Comparison of ENCODE assay signal across 29 mouse cellular contexts in genomic region chr7:139990864-139991394, GRCm38 (mm10). TPM values are rescaled to one million over a fixed set of nuclear protein-coding genes. Genes with fewer than 3 reads are reported as not detected.
DNase-seq lines count a peak whose midpoint lies in the region; ATAC-seq lines count a peak whose summit lies in the region.
"Had no signal": no experiment of that assay in that cellular context is flagged by ENCODE, and none has a peak within 500 bp of the region (broad histone marks: within the 10 kb centered on the region; RNA-seq: fewer than 3 reads in every experiment).

No protein-coding gene starts in this region.

- ATAC-seq in limb, embryonic 13.5 days (ENCODE audit: low FRiP score, low read depth): no peak
- ATAC-seq in megakaryocyte progenitor cell, adult 5-6 weeks (replicated peaks; ENCODE audit: poor library complexity): 0 out of 2 replicates have a peak, but pooled peaks have one; percentile 8
- ATAC-seq: CD4-positive, CD25-positive, alpha-beta regulatory T cell, adult 4 months; midbrain, embryonic 15.5 days had no signal

- H3K27me3 ChIP-seq in limb, embryonic 13.5 days: no peaks in the 10 kb centered on the region
- H3K27me3 ChIP-seq in limb, embryonic 10.5 days (ENCODE audit: low read depth, poor library complexity, severe bottlenecking): no peaks in the 10 kb centered on the region
- H3K27me3 ChIP-seq: embryonic facial prominence, embryonic 15.5 days; hindbrain, embryonic 15.5 days; midbrain, embryonic 15.5 days; stomach, embryonic 15.5 days had no signal

- no peak overlapping the region for H3K4me2 ChIP-seq in limb, embryonic 13.5 days (replicated peaks)
- H3K4me2 ChIP-seq: embryonic facial prominence, embryonic 15.5 days; heart, embryonic 13.5 days; hindbrain, embryonic 15.5 days; liver, embryonic 11.5 days; midbrain, embryonic 15.5 days; stomach, embryonic 15.5 days had no signal

- H3K4me3 ChIP-seq in limb, embryonic 13.5 days: no peak overlapping the region
- H3K4me3 ChIP-seq in limb, embryonic 10.5 days: no peak overlapping the region
- H3K4me3 ChIP-seq: embryonic facial prominence, embryonic 15.5 days; heart, embryonic 13.5 days; hindbrain, embryonic 15.5 days; layer of hippocampus, adult 2 months; midbrain, embryonic 15.5 days; myocyte; stomach, embryonic 15.5 days had no signal

- 0 out of 2 replicates have a peak overlapping the region, but pooled peaks have one; percentile 1 for H3K27ac ChIP-seq in limb, embryonic 13.5 days
- H3K27ac ChIP-seq in limb, embryonic 10.5 days: no peak overlapping the region
- H3K27ac ChIP-seq: embryonic facial prominence, embryonic 15.5 days; heart, embryonic 13.5 days; hindbrain, embryonic 15.5 days; layer of hippocampus, adult 2 months; midbrain, embryonic 15.5 days; stomach, embryonic 15.5 days had no signal

- H3K9ac ChIP-seq in limb, embryonic 13.5 days: no peak overlapping the region
- H3K9ac ChIP-seq: embryonic facial prominence, embryonic 15.5 days; heart, embryonic 13.5 days; hindbrain, embryonic 15.5 days; midbrain, embryonic 15.5 days; stomach, embryonic 15.5 days had no signal

- peaks cover 25% of the 10 kb centered on the region for H3K36me3 ChIP-seq in limb, embryonic 13.5 days
- H3K36me3 ChIP-seq in limb, embryonic 10.5 days: peaks cover 17% of the 10 kb centered on the region
- H3K36me3 ChIP-seq: stomach, embryonic 15.5 days had no signal

- DNase-seq in limb, embryonic 10.5 days (ENCODE audit: low spot score): no peak
- peak; percentile 31 for DNase-seq in NIH3T3 (ENCODE audit: low read depth)
- DNase-seq in induced T-regulatory cell, adult 2 months (ENCODE audit: low read depth): peak; percentile 39
- DNase-seq in kidney, adult 8-10 months: no peak
- no peak for DNase-seq in frontal cortex, postnatal 14 days (ENCODE audit: low spot score in 2 of 2)
- DNase-seq in left cerebral cortex, postnatal 36 days (ENCODE audit: low spot score in 2 of 2): no peak
- DNase-seq: adrenal gland, postnatal 25 days; cerebellum, adult 8-10 months; heart, adult 18-20 months; heart, postnatal 4 days; kidney, adult 18-20 months; kidney, postnatal 14 days; lung, adult 2 months; lung, postnatal 4 days had no signal

- WGBS in limb, embryonic 13.5 days: 71% methylated on average over 8 of the region's 8 CpGs
- WGBS in limb, embryonic 10.5 days: 78% methylated on average over 8 of the region's 8 CpGs

- H3K9me3 ChIP-seq in limb, embryonic 13.5 days: no peaks in the 10 kb centered on the region
- no peaks in the 10 kb centered on the region for H3K9me3 ChIP-seq in limb, embryonic 10.5 days (replicated peaks)
- H3K9me3 ChIP-seq: embryonic facial prominence, embryonic 15.5 days; G1E; heart, embryonic 13.5 days; hindbrain, embryonic 15.5 days; midbrain, embryonic 15.5 days; stomach, embryonic 15.5 days had no signal

- no peaks in the 10 kb centered on the region for H3K4me1 ChIP-seq in limb, embryonic 13.5 days
- H3K4me1 ChIP-seq in limb, embryonic 10.5 days: 0 out of 2 replicates have a peak, but pooled peaks cover 4% of the 10 kb centered on the region
- H3K4me1 ChIP-seq: heart, embryonic 13.5 days; hindbrain, embryonic 15.5 days; midbrain, embryonic 15.5 days; stomach, embryonic 15.5 days had no signal

- intact Hi-C loops in left cerebral cortex, postnatal 36 days (cut with DNase I): loop anchor here (10.0 kb wide), 1 partner anchor 86 kb away; no protein-coding TSS in a partner anchor

RNA-seq across cellular contexts. Expression of gene Adam8, which starts 1.4 kb away (rescaled TPM):
- polyA plus RNA-seq in limb, embryonic 13.5 days (2015; fragmentation: Nextera tagmentation; extraction: Ambion mirVana): 2.3 and 2.8 TPM in 2 replicates
- 2.2 TPM in 2 replicates for polyA plus RNA-seq in limb, embryonic 10.5 days (2016; fragmentation: Nextera tagmentation; extraction: Ambion mirVana)
- total RNA-seq in megakaryocyte progenitor cell, adult 5-6 weeks (2015): 1.3 and 1.9 TPM in 2 replicates
- 1.3 and 1.7 TPM in 2 replicates for total RNA-seq in megakaryocyte progenitor cell, adult 5-6 weeks (2017)
- 1 to 10 TPM; 1.7 to 3.5 TPM for total RNA-seq in left cerebral cortex, postnatal 36 days (2021)

RNA-seq across cellular contexts. Expression of gene 6430531B16Rik, which starts 12.4 kb away (rescaled TPM):
- polyA plus RNA-seq in limb, embryonic 13.5 days (2015; fragmentation: Nextera tagmentation; extraction: Ambion mirVana): 0.52 and 0.53 TPM in 2 replicates
- polyA plus RNA-seq in limb, embryonic 10.5 days (2016; fragmentation: Nextera tagmentation; extraction: Ambion mirVana): 0.39 and 0.85 TPM in 2 replicates
- 0.10 and 0.27 TPM in 2 replicates for total RNA-seq in megakaryocyte progenitor cell, adult 5-6 weeks (2015)
- total RNA-seq in megakaryocyte progenitor cell, adult 5-6 weeks (2017): 0.57 TPM in 1 of 2 replicates, not detected in the other
- 1 to 10 TPM; 1.0 to 2.0 TPM for total RNA-seq in left cerebral cortex, postnatal 36 days (2021)
- total RNA-seq: gastrocnemius, adult 8-10 months; heart, adult 18-20 months; heart, postnatal 4 days had no signal
- polyA plus RNA-seq: G1E; liver, embryonic 11.5 days had no signal

RNA-seq across cellular contexts. Expression of gene Zfp511, which starts 45.3 kb away (rescaled TPM):
- polyA plus RNA-seq in limb, embryonic 13.5 days (2015; fragmentation: Nextera tagmentation; extraction: Ambion mirVana): 38.9 and 41.8 TPM in 2 replicates
- 38.8 and 40.7 TPM in 2 replicates for polyA plus RNA-seq in limb, embryonic 10.5 days (2016; fragmentation: Nextera tagmentation; extraction: Ambion mirVana)
- total RNA-seq in megakaryocyte progenitor cell, adult 5-6 weeks (2015): 32.2 and 34.8 TPM in 2 replicates
- total RNA-seq in megakaryocyte progenitor cell, adult 5-6 weeks (2017): 21.0 and 21.1 TPM in 2 replicates
- 10 to 100 TPM; 20.8 to 24.4 TPM for total RNA-seq in left cerebral cortex, postnatal 36 days (2021)

RNA-seq across cellular contexts. Expression of gene Tubgcp2, which starts 45.5 kb away (rescaled TPM):
- 67.4 and 68.0 TPM in 2 replicates for polyA plus RNA-seq in limb, embryonic 13.5 days (2015; fragmentation: Nextera tagmentation; extraction: Ambion mirVana)
- 81.6 and 87.8 TPM in 2 replicates for polyA plus RNA-seq in limb, embryonic 10.5 days (2016; fragmentation: Nextera tagmentation; extraction: Ambion mirVana)
- total RNA-seq in megakaryocyte progenitor cell, adult 5-6 weeks (2015): 24.0 and 25.8 TPM in 2 replicates
- 35.2 and 36.5 TPM in 2 replicates for total RNA-seq in megakaryocyte progenitor cell, adult 5-6 weeks (2017)
- total RNA-seq in left cerebral cortex, postnatal 36 days (2021): 10 to 100 TPM; 35.3 to 36.9 TPM

RNA-seq across cellular contexts. Expression of gene Utf1, which starts 47.3 kb away (rescaled TPM):
- 0.15 TPM in 1 of 2 replicates, not detected in the other for polyA plus RNA-seq in limb, embryonic 13.5 days (2015; fragmentation: Nextera tagmentation; extraction: Ambion mirVana)
- polyA plus RNA-seq in limb, embryonic 10.5 days (2016; fragmentation: Nextera tagmentation; extraction: Ambion mirVana): 0.38 and 0.64 TPM in 2 replicates
- total RNA-seq in megakaryocyte progenitor cell, adult 5-6 weeks (2015): not detected in 2 replicates
- total RNA-seq in megakaryocyte progenitor cell, adult 5-6 weeks (2017): not detected in 2 replicates
- not detected for total RNA-seq in left cerebral cortex, postnatal 36 days (2021)
- total RNA-seq: adrenal gland, postnatal 25 days; G1E; gastrocnemius, adult 8-10 months; heart, adult 18-20 months; heart, postnatal 4 days; layer of hippocampus, adult 2 months; left cerebral cortex, postnatal 25 days had no signal
- polyA plus RNA-seq: G1E; heart, embryonic 13.5 days; hindbrain, embryonic 15.5 days; liver, embryonic 11.5 days; lung, adult 2 months; midbrain, embryonic 15.5 days; myocyte; neural tube, embryonic 14.5 days had no signal

Comparison
In these comparisons a context has a peak if more than half of its experiments do, and no peak if none do; other contexts are left out.
1. DNase-seq: peak in NIH3T3 (single experiment) and induced T-regulatory cell, adult 2 months (single experiment); none in limb, embryonic 10.5 days (single experiment), kidney, adult 8-10 months (0 of 2), frontal cortex, postnatal 14 days (0 of 2) and left cerebral cortex, postnatal 36 days (0 of 2).